Mouse (Mus musculus) brain, adult 10 weeks (tissue): ENCODE results near the gene Arfip2. TPM values are rescaled to one million over a fixed set of nuclear protein-coding genes. Genes with fewer than 3 reads are reported as not detected.

ENCODE experiments used
- polyA plus RNA-seq: library from polyadenylated mRNA; stranded (reverse); fragments of 350-450 nt; fragmentation: Illumina TruSeq; extraction: RNeasy Lipid Tissue Mini Kit (QIAGEN cat#74804); gene quantifications from one replicate; pipeline ENCODE4 v1.2.3, GENCODE M21; 2015; ENCODE audit warnings: low read depth, low replicate concordance

The Arfip2 gene
- polyA plus RNA-seq = 102 TPM

GRCm38 (mm10) chr7:105640233-105640893, at the start of gene Arfip2, which contains the start of gene Gm45799:
Gene Arfip2 (minus strand): TSS chr7:105640416.
Gene Gm45799 (plus strand): TSS chr7:105640552.

GRCm38 (mm10) chr7:105650639-105651435, 10.6 kb upstream of the Arfip2 start, which contains the start of gene Dnhd1:
Gene Dnhd1 (plus strand): TSS chr7:105650827.

GRCm38 (mm10) chr7:105639756-105640155, 460 bp downstream of the Arfip2 start, which contains the start of gene Timm10b:
Gene Timm10b (plus strand): TSS chr7:105640056.

GRCm38 (mm10) chr7:105633127-105633800, 7.0 kb downstream of the Arfip2 start, which contains the start of gene Trim3:
Gene Trim3 (minus strand): TSS chr7:105633571.

Other genes starting within 250 kb of the Arfip2 start
- 27.9 TPM for gene Fam160a2, start 240.4 kb downstream of the Arfip2 start, polyA plus RNA-seq
- 1.3 TPM for gene Cnga4, start 235.8 kb downstream of the Arfip2 start, polyA plus RNA-seq
- gene Cckbr, start 214.7 kb downstream of the Arfip2 start, polyA plus RNA-seq = 40.7 TPM
- gene Cavin3, start 158.1 kb downstream of the Arfip2 start, polyA plus RNA-seq = 23.3 TPM
- 102 TPM for gene Smpd1, start 86.1 kb downstream of the Arfip2 start, polyA plus RNA-seq
- 448 TPM for gene Apbb1, start 58.8 kb downstream of the Arfip2 start, polyA plus RNA-seq
- gene Hpx, start 40.3 kb downstream of the Arfip2 start, polyA plus RNA-seq = 1.3 TPM
- gene Trim3, start 6.8 kb downstream of the Arfip2 start, polyA plus RNA-seq = 125 TPM
- gene Timm10b, start 360 bp downstream of the Arfip2 start, polyA plus RNA-seq = 103 TPM
- gene Gm45799, start 136 bp upstream of the Arfip2 start, polyA plus RNA-seq = 9.4 TPM
- gene Dnhd1, start 10.4 kb upstream of the Arfip2 start, polyA plus RNA-seq = 2.7 TPM
- 125 TPM for gene Ilk, start 96.2 kb upstream of the Arfip2 start, polyA plus RNA-seq
- 11.0 TPM for gene Rrp8, start 97.0 kb upstream of the Arfip2 start, polyA plus RNA-seq
- 115 TPM for gene Taf10, start 103.9 kb upstream of the Arfip2 start, polyA plus RNA-seq
- gene Tpp1, start 111.8 kb upstream of the Arfip2 start, polyA plus RNA-seq = 68.0 TPM
- 3.7 TPM for gene Dchs1, start 147.2 kb upstream of the Arfip2 start, polyA plus RNA-seq
- 126 TPM for gene Mrpl17, start 170.7 kb upstream of the Arfip2 start, polyA plus RNA-seq